Mouse (Mus musculus): ENCODE results near the gene Snapc2. TPM values are rescaled to one million over a fixed set of nuclear protein-coding genes. Genes with fewer than 3 reads are reported as not detected.

Gene Snapc2
- polyA plus RNA-seq, 1 experiment from 2014 or later: 63.8 TPM

GRCm38 (mm10) chr8:4257350-4257749, 4.5 kb downstream of the Snapc2 start:
- no peak overlapping the region for H3K4me3 ChIP-seq
- 70% methylated on average over 4 of the region's 4 CpGs for WGBS
- H3K4me2 ChIP-seq (replicated peaks): peak overlapping the region; percentile 83
- H3K9ac ChIP-seq: peak overlapping the region; percentile 88; the same call in 1 of the 2 replicates
- no peak for ATAC-seq (ENCODE audit: low FRiP score, low read depth)
- peaks cover 57% of the 10 kb centered on the region for H3K36me3 ChIP-seq
- H3K27ac ChIP-seq: no peak overlapping the region
- peaks cover 42% of the 10 kb centered on the region for H3K4me1 ChIP-seq
- no peaks in the 10 kb centered on the region for H3K9me3 ChIP-seq
- no peaks in the 10 kb centered on the region for H3K27me3 ChIP-seq

- Histone ChIP-seq H3K4me2 (replicated peaks) (peak overlapping the region; percentile 83), H3K9ac (peak overlapping the region; percentile 88), H3K4me3 (peak overlapping the region; percentile 86), H3K9me3 (no peaks in the 10 kb centered on the region), H3K36me3 (peaks cover 66% of the 10 kb centered on the region), H3K4me1 (peaks cover 39% of the 10 kb centered on the region), H3K27me3 (no peaks in the 10 kb centered on the region), H3K27ac (peak overlapping the region; percentile 72)
- WGBS: 1% methylated on average over 35 of the region's 35 CpGs
- ATAC-seq (ENCODE audit: low FRiP score, low read depth): peak; percentile 50
Measured at GRCm38 (mm10) chr8:4258233-4258632, 5.4 kb downstream of the Snapc2 start.

GRCm38 (mm10) chr8:4258678-4259077, 5.8 kb downstream of the Snapc2 start:
- under 1% methylated on average over 32 of the region's 32 CpGs for WGBS
- peak overlapping the region; percentile 83 for H3K4me2 ChIP-seq (replicated peaks)
- peak; percentile 79 for ATAC-seq (ENCODE audit: low FRiP score, low read depth)

GRCm38 (mm10) chr8:4259125-4259804, 6.4 kb downstream of the Snapc2 start, which contains the start of gene Ctxn1:
TSS of gene Ctxn1 (minus strand) at chr8:4259274.
- Histone ChIP-seq H3K9ac (peak within 1 kb of the TSS; percentile 88), H3K4me1 (peaks cover 31% of the 10 kb centered on the region), H3K9me3 (no peaks in the 10 kb centered on the region), H3K36me3 (peaks cover 74% of the 10 kb centered on the region), H3K27me3 (no peaks in the 10 kb centered on the region), H3K4me3 (peak within 1 kb of the TSS; percentile 86), H3K4me2 (replicated peaks) (peak within 1 kb of the TSS; percentile 83), H3K27ac (peak within 1 kb of the TSS; percentile 76)
- 3% methylated on average over 33 of the region's 33 CpGs for WGBS
- peak; percentile 94 for ATAC-seq (ENCODE audit: low FRiP score, low read depth)

More at GRCm38 (mm10) chr8:4258678-4259077, 5.8 kb downstream of the Snapc2 start:
- H3K36me3 ChIP-seq: peaks cover 70% of the 10 kb centered on the region
- peak overlapping the region; percentile 72 for H3K27ac ChIP-seq
- peaks cover 37% of the 10 kb centered on the region for H3K4me1 ChIP-seq
- H3K9me3 ChIP-seq: no peaks in the 10 kb centered on the region
- H3K4me3 ChIP-seq: peak overlapping the region; percentile 86
- H3K27me3 ChIP-seq: no peaks in the 10 kb centered on the region
- peak overlapping the region; percentile 88 for H3K9ac ChIP-seq

- Histone ChIP-seq H3K9me3 (no peaks in the 10 kb centered on the region), H3K9ac (peak overlapping the region; percentile 5), H3K4me1 (peaks cover 27% of the 10 kb centered on the region), H3K4me3 (no peak overlapping the region; the same call in 1 of the 2 replicates), H3K4me2 (replicated peaks) (no peak overlapping the region), H3K27ac (peak overlapping the region; percentile 76; the same call in 1 of the 2 replicates), H3K27me3 (no peaks in the 10 kb centered on the region), H3K36me3 (peaks cover 74% of the 10 kb centered on the region)
- ATAC-seq (ENCODE audit: low FRiP score, low read depth): no peak
- 82% methylated on average over 4 of the region's 4 CpGs for WGBS
Measured at GRCm38 (mm10) chr8:4259805-4260170, 6.9 kb downstream of the Snapc2 start.

- Histone ChIP-seq H3K36me3 (peaks cover 85% of the 10 kb centered on the region), H3K9me3 (no peaks in the 10 kb centered on the region), H3K4me3 (no peak overlapping the region), H3K27ac (no peak overlapping the region), H3K4me2 (replicated peaks) (no peak overlapping the region), H3K4me1 (peaks cover 9% of the 10 kb centered on the region), H3K27me3 (no peaks in the 10 kb centered on the region), H3K9ac (no peak overlapping the region)
- 87% methylated on average over 8 of the region's 8 CpGs for WGBS
- no peak for ATAC-seq (ENCODE audit: low FRiP score, low read depth)
Measured at GRCm38 (mm10) chr8:4263105-4263791, 10.4 kb downstream of the Snapc2 start.

GRCm38 (mm10) chr8:4265160-4265914, 12.5 kb downstream of the Snapc2 start:
- Histone ChIP-seq H3K9ac (no peak overlapping the region), H3K4me2 (replicated peaks) (no peak overlapping the region), H3K27me3 (no peaks in the 10 kb centered on the region), H3K27ac (no peak overlapping the region), H3K4me3 (no peak overlapping the region), H3K36me3 (peaks cover 96% of the 10 kb centered on the region), H3K4me1 (no peaks in the 10 kb centered on the region), H3K9me3 (no peaks in the 10 kb centered on the region)
- ATAC-seq (ENCODE audit: low FRiP score, low read depth): no peak
- WGBS: 92% methylated on average over 15 of the region's 15 CpGs

- Histone ChIP-seq H3K9me3 (no peaks in the 10 kb centered on the region), H3K36me3 (peaks cover 95% of the 10 kb centered on the region), H3K4me2 (replicated peaks) (no peak overlapping the region), H3K9ac (no peak overlapping the region), H3K27me3 (no peaks in the 10 kb centered on the region), H3K4me3 (no peak overlapping the region), H3K4me1 (no peaks in the 10 kb centered on the region), H3K27ac (no peak overlapping the region)
- WGBS: 81% methylated on average over 15 of the region's 15 CpGs
- no peak for ATAC-seq (ENCODE audit: low FRiP score, low read depth)
Measured at GRCm38 (mm10) chr8:4267627-4268026, 14.7 kb downstream of the Snapc2 start.

- ATAC-seq (ENCODE audit: low FRiP score, low read depth): no peak
- Histone ChIP-seq H3K4me2 (replicated peaks) (no peak overlapping the region), H3K36me3 (peaks cover 91% of the 10 kb centered on the region), H3K9ac (no peak overlapping the region), H3K9me3 (no peaks in the 10 kb centered on the region), H3K27me3 (no peaks in the 10 kb centered on the region), H3K4me3 (no peak overlapping the region), H3K4me1 (peaks cover 3% of the 10 kb centered on the region), H3K27ac (no peak overlapping the region)
- 94% methylated on average over 6 of the region's 6 CpGs for WGBS
Measured at GRCm38 (mm10) chr8:4269609-4270008, 16.7 kb downstream of the Snapc2 start.

- Histone ChIP-seq H3K4me1 (peaks cover 9% of the 10 kb centered on the region), H3K4me3 (peak within 1 kb of the TSS; percentile 68), H3K4me2 (replicated peaks) (peak within 1 kb of the TSS; percentile 79), H3K9ac (peak within 1 kb of the TSS; percentile 82), H3K9me3 (no peaks in the 10 kb centered on the region), H3K27ac (peak within 1 kb of the TSS; percentile 55; the same call in 1 of the 2 replicates), H3K27me3 (no peaks in the 10 kb centered on the region), H3K36me3 (peaks cover 34% of the 10 kb centered on the region)
- under 1% methylated on average over 39 of the region's 39 CpGs for WGBS
- peak; percentile 97 for ATAC-seq (ENCODE audit: low FRiP score, low read depth)
Measured at GRCm38 (mm10) chr8:4275275-4276110, 22.6 kb downstream of the Snapc2 start, which contains the start of gene Timm44. TSS of gene Timm44 (minus strand) at chr8:4275913.

- Histone ChIP-seq H3K9me3 (no peaks in the 10 kb centered on the region), H3K9ac (peak overlapping the region; percentile 82), H3K4me1 (peaks cover 9% of the 10 kb centered on the region), H3K27me3 (no peaks in the 10 kb centered on the region), H3K27ac (peak overlapping the region; percentile 55; the same call in 1 of the 2 replicates), H3K4me2 (replicated peaks) (peak overlapping the region; percentile 79), H3K36me3 (peaks cover 28% of the 10 kb centered on the region), H3K4me3 (peak overlapping the region; percentile 68)
- WGBS: 25% methylated on average over 9 of the region's 9 CpGs
- peak; percentile 70 for ATAC-seq (ENCODE audit: low FRiP score, low read depth)
Measured at GRCm38 (mm10) chr8:4276111-4276465, 23.2 kb downstream of the Snapc2 start.

Measured in limb, embryonic 13.5 days (tissue).